Mouse (Mus musculus): ENCODE results near the gene 2010111I01Rik. TPM values are rescaled to one million over a fixed set of nuclear protein-coding genes. Genes with fewer than 3 reads are reported as not detected.

2010111I01Rik gene
- polyA plus RNA-seq, 1 experiment: 85.1 TPM

DNA sequence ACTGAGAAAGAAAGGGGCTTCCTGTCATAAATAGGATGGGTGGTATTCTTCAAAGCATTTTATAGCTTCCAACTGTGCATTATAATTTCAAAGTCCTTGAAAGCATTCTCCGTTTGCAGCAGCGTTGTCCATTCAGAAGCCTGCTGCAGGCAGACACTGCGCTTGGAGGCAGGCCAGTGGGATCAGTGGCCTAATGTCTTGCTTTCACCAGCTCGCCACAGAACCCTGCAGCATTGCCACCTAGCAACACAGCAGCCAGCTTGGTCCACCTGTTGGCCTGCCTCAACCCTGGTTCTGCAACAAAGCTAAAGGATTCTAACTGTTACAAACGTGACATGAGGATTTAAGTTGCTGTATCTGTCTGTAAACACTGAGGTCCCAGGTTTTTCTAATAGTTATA, 325.0 kb downstream of the 2010111I01Rik start:
- 27% methylated on average over 5 of the region's 5 CpGs for WGBS
- DNase-seq (ENCODE audit: low read depth, low spot score): no peak

DNA sequence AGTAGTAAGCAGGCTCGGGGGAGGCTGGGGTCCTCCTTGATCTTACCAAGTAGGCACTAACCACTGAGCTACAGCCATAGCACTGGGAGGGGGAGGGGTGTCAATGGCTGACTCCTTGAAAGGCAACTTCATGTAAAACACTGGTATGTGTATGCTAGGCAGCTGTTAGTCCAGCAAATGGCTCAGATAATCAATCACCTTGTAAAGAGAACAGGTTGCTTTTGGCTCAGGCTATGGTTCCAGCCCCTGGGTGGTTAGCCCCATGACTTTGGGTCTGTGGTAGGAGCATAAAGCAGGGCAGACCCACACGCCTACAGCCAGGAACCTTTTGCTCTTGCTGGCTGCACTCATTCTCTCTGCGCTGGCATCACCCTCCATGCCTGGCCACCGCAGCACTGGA, 325.4 kb downstream of the 2010111I01Rik start:
- 78% methylated on average over 4 of the region's 4 CpGs for WGBS
- no peak for DNase-seq (ENCODE audit: low read depth, low spot score)

DNA sequence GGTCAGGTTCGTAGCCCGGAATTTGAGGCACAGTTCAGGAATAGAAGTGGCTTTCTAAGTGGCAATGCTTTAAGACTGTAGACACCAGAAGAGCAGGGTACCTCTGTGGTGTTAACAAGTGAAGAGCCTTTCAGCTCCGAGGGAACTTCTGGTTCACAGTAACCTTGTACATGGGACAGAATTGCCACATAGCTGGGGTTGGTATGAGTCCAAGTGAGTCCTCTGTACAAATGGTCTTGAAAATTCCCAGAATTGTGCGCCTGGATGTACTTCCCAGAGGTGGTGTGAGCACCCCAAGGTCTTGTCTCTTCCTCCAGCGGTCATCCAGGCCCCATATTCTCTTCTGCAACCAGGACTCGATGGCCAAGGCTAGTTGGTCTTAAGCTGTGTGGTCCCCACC, 326.3 kb downstream of the 2010111I01Rik start:
- no peak for DNase-seq (ENCODE audit: low read depth, low spot score)
- WGBS: 82% methylated on average over 6 of the region's 6 CpGs

DNA sequence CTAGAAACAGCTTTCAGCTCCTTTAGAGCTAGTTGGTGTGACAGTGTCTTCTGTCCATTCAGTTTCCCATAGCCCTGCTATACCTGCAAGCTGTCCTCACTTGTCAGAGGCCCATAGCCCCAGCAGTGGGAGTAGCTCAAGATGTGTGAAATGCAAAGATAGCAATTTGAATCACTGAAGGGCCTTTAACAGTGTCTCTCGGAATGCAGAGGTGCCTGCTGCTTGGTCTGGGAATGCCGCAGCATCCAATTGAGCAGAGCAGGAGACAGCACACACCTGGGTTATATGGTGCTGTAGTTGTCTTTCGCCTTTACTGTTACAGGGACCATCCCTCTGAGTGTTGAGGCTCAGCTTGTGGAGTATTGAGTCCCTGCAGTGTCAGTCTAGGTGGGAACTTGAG, 329.0 kb downstream of the 2010111I01Rik start:
- no peak for DNase-seq (ENCODE audit: low read depth, low spot score)
- WGBS: 74% methylated on average over 3 of the region's 3 CpGs

DNA sequence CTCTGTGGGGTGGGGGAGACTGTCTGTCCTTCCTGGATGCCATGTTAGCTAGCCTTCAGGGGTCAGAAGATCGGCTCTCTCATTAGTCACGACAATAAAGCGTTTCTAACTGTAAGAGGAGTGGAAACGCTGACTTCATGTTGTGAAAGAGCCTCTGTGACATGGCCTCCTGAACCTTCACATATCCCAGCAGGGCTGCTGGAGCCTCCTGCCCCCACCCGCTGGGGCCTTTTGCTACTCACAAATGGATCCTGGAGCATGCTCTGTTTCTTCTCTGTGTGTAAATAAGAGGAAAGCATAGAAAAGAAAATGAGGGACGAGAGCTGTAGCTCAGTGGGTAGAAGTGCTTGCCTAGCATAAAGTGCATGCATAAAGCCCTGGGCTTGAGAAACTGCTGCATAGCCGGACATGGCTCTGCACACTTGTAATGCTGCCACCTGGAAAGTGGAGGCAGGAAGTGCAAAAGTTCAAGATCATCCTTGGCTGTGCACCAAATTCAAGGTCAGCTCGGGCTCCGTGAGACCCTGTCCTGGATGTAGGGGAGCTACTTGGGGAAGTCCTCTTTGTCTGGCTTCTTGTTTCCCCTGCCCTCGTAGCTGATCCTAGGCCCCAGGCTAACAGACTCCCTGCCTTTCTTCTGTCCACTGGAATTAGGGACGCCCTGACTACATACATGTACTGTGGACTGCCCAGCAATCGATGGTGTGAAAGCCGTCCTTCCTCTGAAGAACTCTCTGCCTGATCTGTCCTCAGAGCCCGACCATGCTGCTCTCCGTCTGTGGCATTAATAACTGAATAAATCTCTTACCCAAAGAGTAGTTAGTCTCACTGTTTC, 329.9 kb downstream of the 2010111I01Rik start:
- no peak for DNase-seq (ENCODE audit: low read depth, low spot score)
- 45% methylated on average over 15 of the region's 15 CpGs for WGBS

DNA sequence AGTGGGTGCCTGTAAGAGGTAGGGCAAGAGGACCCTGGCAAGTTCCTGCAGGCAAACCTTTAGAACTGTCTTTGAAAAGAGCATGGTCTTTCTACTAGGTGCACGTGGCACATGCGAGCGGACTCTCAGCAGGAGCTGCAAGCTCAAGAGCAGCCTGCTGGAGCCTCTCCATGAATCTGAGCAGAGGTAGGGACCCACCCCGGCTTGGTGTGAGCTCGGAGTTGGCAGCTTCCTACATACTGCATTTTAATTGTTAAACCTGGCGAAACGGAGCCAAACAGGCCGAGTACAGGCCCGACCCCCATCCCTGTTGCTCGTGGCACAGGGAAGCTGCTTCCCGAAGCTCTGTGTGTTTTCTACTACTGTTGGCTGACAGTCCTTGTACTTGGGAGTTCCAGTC, 331.6 kb downstream of the 2010111I01Rik start:
- no peak for DNase-seq (ENCODE audit: low read depth, low spot score)

DNA sequence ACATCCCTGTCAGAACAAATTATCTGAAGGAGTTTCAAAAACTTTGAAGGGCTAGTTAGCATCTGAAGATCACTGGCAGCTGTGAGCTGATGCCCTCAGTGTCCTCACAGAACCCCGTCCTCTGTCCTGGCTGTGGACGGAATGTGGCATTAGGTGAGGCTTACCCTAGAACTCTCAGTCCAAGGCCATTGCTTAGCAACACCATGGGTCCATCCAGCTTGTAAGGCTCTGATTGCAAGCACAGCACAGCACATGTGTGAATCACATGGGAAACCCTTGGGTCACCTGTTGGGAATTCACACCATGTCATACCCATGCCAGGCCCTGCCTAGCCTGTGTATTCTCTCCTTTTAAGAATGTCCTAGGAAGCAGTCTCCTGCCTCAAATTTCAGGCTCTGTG, 332.3 kb downstream of the 2010111I01Rik start:
- 82% methylated on average over 2 of the region's 2 CpGs for WGBS
- DNase-seq (ENCODE audit: low read depth, low spot score): no peak

More for the DNA sequence above, 331.6 kb downstream of the 2010111I01Rik start:
- WGBS: 66% methylated on average over 11 of the region's 11 CpGs

DNA sequence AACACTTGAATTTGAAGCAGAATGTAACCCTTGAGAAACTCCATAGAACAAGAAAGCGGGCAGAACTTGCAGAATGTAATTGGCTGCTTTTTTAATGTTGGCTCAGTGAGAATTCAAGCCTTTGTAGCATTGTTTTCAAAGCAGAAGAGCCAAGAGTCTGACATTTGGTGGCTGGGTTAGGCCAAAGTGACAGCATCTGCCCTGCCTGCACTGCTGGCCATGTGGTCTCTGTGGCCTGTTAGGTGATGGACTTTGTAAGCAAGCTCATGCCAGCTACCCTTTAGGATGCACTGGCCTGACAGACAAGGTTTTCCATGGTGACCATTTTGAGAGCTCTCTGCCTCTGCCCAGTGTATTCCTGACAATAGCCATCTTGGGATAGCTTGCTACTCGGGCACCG, 333.2 kb downstream of the 2010111I01Rik start:
- DNase-seq (ENCODE audit: low read depth, low spot score): no peak
- 93% methylated on average over 3 of the region's 3 CpGs for whole genome bisulfite sequencing

DNA sequence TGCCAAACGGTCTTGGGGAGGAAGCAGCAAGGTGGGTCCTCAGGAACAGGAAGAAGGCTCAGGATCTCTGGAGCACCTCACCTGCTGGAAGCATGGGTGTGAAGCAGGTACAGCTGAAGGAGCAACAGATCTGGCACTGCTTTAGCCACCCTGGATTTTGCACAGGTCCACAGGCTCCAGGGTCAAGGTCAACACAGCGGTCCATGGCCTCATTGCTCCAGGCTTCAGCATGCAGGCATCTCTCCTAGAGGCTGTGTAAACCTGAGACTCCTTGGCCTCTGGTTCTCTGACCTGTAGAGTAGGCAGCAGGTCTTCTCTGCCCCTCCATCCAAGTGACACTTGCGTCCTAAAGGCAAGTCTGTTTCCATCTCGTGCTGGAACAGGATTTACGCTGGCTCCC, 334.2 kb downstream of the 2010111I01Rik start:
- WGBS: 73% methylated on average over 5 of the region's 5 CpGs
- DNase-seq (ENCODE audit: low read depth, low spot score): no peak

DNA sequence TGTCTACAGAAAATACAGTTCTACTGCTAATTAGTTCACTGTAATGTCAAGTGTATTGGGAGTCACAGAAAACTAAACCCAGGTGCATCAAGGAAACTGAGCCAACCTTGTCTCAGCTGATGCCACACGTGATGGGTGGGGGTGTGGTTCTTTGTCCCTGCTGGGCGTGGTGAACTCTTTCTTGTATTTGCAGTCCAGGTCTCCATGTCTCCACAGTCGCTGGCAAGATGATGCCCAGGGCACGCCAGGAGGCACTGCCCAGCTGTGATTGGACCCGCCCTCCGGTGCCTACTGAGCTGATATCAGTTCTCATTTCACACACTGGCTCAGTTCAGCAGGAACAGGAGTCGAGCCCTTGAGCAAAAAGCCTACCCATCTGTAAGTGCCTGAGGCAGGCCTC, 336.2 kb downstream of the 2010111I01Rik start:
- peak; percentile 63 for DNase-seq (ENCODE audit: low read depth, low spot score)
- WGBS: 30% methylated on average over 7 of the region's 7 CpGs

DNA sequence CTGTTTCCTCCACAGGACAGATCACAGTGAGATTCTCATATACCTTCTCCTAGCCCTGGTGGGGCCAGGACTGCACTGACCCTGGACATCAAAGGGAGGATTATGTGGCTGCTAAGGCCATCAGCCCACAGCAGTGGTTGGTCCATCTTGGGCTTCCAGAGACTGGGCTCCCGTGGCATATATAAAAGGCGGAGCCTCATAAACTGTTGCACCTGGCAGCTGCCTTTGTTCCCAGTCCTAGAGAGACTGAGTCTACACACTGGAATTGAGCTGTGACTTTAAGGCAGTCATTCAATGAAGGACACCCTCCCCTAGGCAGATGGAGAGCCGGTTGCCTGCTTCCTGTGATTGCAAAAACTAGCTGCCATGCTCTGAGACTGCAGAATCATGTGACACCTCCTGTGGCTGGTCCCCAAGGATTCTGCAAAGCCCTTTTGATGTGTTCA, 337.1 kb downstream of the 2010111I01Rik start:
- no peak for DNase-seq (ENCODE audit: low read depth, low spot score)
- 13% methylated on average over 3 of the region's 3 CpGs for WGBS

DNA sequence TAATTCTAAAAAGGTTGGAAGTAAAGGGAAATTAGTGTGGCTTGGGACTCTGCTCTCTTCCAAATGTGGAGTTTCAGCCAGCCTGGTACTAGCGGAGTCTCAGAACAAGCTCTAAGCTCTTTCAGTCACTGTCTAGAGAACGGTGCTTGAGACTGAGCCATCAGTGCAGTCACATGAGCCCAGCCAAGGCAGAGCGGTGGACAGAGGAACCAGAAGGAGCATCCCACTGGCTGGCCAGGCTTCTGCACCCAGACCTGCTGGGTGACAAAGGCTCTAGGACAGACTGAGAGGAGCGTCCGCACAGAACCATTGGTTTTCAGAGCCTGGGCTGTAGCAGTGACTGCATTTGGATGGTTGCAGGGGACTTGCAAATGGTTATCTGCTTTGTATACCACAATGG, 337.7 kb downstream of the 2010111I01Rik start:
- DNase-seq (ENCODE audit: low read depth, low spot score): no peak
- 82% methylated on average over 5 of the region's 5 CpGs for WGBS

DNA sequence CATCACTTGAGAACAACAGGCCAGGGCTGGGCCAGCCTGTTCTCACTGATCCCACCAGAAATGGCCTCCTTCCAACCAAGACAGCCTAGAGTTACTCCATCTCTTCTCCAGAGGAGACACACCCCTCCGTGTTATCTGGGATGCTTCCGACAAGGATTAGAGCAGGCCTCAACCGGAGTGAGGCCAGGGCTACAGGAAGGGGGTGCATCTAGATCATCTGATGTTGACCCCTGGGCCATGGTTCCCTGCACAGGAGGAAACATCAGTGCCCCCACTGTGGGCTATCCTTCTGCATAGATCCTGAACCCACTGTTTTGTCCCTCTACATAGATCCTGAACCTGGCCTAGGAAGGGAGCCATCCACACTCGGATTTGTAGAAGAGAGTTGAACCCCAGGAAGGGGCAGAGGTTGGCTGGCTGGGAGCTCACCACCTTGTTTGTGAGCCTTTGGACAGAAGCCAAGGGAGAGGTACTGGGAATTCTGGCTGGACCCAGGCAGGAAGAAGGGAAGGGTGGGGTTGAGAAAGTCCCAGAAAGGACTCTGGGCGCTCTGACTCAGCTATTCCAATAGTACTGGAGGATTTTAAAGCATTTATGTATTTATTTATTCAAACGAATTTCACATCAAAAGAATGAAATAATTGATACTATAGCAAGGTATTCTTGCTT, 339.6 kb downstream of the 2010111I01Rik start:
- peak; percentile 78 for DNase-seq (ENCODE audit: low read depth, low spot score)
- WGBS: 19% methylated on average over 6 of the region's 6 CpGs

DNA sequence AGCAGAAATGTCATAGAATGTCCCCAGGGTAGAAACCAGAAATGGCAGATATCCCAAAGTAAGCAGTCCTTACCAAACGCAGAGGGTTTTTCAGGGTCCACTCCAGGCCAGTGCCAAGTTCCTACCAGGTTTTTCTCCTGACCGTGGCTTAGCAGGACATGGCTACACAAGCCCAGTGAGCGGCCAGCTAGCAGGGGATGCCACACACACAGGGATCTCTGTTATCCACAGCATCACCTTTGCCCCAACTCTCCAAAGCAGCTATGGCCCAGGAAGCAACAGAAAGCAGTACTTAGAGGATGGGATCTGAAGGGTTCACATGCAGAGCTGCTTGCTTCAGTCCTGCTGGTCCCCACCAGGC, 340.1 kb downstream of the 2010111I01Rik start:
- 26% methylated on average over 3 of the region's 3 CpGs for WGBS
- no peak for DNase-seq (ENCODE audit: low read depth, low spot score)

DNA sequence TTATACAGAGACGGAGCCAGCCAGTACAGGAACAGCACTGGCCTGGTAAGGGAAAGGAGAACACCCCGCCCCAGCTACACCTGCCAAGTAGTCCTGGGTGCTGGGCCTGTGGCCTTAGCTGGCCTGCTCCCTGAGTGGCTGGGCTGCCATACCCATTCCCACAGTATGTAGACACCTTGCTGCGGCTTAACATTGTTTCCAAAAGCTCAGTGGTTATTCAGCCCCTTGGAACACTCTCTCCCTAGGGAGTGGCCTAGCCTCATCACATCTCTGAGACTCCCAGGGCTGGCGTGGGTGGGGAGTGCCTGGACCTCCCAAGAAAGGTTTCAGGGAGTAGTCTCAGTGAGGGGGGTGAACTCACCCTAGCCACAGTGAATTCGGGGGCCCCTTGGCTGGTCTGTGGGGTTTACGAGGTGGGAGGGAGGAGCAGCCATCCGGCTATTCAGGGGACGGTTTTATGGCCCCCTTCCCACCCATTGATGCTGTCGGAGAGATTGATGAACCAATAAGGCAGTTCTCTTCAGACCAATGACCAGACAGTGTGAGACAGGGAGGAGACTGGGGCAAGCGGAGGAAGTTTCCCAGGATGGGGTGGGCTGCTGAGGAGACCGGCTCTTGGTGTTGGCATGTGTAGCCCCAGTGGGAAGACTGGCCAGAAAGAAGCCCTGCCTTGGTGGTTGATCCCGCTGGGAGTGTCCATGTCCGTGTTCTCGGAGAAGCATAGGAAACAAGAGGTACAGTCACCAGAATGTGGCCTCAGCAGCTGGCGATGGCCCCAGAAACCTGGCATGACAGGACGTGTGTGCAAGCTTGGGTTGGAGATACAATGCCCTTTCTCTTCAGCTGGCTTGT, 340.7 kb downstream of the 2010111I01Rik start:
- WGBS: 32% methylated on average over 16 of the region's 16 CpGs
- DNase-seq (ENCODE audit: low read depth, low spot score): no peak

DNA sequence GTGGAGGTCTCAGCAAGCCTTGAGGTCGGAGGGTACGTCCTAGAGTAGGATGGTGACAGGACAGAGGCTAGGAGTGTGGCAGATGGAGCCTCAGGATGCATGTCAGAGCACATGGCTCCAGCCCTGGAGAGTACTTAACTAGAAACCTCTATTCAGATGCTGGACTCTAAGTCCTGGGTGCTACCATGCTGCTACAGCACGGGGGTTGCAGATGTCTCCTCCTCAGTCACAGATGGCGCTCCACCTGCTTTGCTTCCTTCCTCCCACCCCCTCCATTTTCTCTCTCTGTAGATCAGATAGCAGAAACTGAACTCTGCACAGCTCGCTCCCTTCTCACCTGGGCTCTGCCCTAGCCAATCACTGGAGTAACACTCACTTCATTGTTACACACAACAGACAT, 342.1 kb downstream of the 2010111I01Rik start:
- 92% methylated on average over 5 of the region's 5 CpGs for WGBS
- no peak for DNase-seq (ENCODE audit: low read depth, low spot score)

DNA sequence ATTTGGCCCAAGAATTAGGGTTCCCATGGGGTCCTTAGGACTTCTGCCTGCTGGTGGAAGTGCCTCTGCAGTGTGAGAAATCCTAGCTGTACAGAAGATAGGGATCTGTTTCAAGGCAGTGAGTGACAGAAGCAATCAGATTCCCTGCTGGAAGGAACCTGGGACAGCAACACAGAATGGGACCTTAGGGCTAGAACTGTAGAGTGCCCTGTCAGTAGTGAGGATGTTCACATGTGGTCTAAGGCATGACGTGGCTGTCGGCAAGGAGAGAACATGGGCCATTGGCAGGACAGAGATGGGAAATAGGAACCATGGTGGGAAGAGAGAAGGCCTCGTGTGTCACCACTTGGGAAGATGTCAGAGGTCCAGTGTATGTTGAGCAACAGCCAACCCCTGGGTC, 344.9 kb downstream of the 2010111I01Rik start:
- 81% methylated on average over 3 of the region's 3 CpGs for WGBS
- no peak for DNase-seq (ENCODE audit: low read depth, low spot score)

DNA sequence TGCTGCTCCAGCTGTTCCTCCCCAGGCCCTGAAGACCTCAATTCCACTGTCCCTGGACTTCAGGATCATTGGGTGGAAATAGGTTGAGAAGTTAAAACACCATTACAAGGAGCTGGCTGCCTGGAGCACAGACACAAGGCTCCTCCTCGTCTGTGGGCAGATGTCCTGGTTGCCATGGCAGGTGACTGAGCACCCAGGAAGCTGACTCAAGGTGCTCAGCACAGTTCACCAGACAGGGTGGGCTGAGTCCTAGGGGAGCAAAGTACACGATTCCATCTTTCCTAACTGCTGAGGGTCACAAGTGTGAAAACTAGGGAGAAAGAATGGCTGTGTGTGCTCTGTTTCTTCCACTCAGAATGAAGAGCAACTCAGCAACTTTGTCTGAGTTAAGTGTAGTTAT, 346.5 kb downstream of the 2010111I01Rik start:
- 34% methylated on average over 2 of the region's 2 CpGs for WGBS
- no peak for DNase-seq (ENCODE audit: low read depth, low spot score)

DNA sequence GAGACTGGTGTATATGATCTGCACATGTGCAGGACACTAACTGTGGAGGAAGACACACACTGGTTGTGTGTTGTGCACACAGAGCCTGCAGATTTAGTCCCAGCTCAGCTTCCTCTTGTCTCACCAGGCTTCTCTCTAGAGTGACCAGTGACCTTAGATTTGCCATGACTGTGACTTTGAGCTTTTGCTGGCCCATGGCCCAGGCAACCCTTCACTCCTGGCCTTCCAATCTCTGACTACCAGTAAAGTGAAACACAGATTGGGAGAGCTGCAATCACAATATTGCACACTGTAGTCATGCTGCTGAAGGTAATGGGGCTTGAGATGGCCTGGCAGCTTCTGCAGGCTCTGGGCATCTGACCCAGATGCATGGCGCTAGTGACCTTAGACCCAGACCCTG, 348.6 kb downstream of the 2010111I01Rik start:
- DNase-seq (ENCODE audit: low read depth, low spot score): no peak
- WGBS: 94% methylated on average over 1 of the region's 1 CpGs
